9 mouse cellular contexts compared by ENCODE assay signal in genomic region chr6:29240806-29241205, GRCm38 (mm10). TPM values are rescaled to one million over a fixed set of nuclear protein-coding genes. Genes with fewer than 3 reads are reported as not detected.
DNase-seq lines count a peak whose midpoint lies in the region; ATAC-seq and TF ChIP-seq lines count a peak whose summit lies in the region.
"Had no signal": no experiment of that assay in that cellular context is flagged by ENCODE, and none has a peak within 500 bp of the region (broad histone marks: within the 10 kb centered on the region; RNA-seq: fewer than 3 reads in every experiment).

No protein-coding gene starts in this region.

- no peaks in the 10 kb centered on the region for H3K27me3 ChIP-seq in liver, postnatal 0 days (ENCODE audit: insufficient read depth, low read length)
- no peaks in the 10 kb centered on the region for H3K27me3 ChIP-seq in small intestine, adult 2 months (ENCODE audit: control insufficient read depth, insufficient read depth, low read length)

- peak; percentile 78 for TF ChIP-seq CTCF in liver, postnatal 0 days (IDR thresholded peaks at IDR 0.05; ENCODE audit: low read depth)
- peak; percentile 70; the same call in 1 of the 2 replicates for TF ChIP-seq CTCF in small intestine, adult 2 months (IDR thresholded peaks at IDR 0.05; ENCODE audit: extremely low read depth, insufficient read length, insufficient replicate concordance, low read depth, low read length)

- no peaks in the 10 kb centered on the region for H3K9me3 ChIP-seq in liver, postnatal 0 days (ENCODE audit: low read length)

- H3K27ac ChIP-seq in liver, postnatal 0 days (ENCODE audit: low read depth): no peak overlapping the region
- H3K27ac ChIP-seq in small intestine, adult 2 months (ENCODE audit: insufficient read depth, low read depth, low read length): no peak overlapping the region

- H3K4me3 ChIP-seq in liver, postnatal 0 days (ENCODE audit: low read depth, low read length): no peak overlapping the region
- H3K4me3 ChIP-seq in small intestine, adult 2 months (ENCODE audit: low read depth, low read length): no peak overlapping the region
- H3K4me3 ChIP-seq: myocyte had no signal

- no peak for TF ChIP-seq EP300 in liver, postnatal 0 days (IDR thresholded peaks at IDR 0.05; ENCODE audit: low read depth)

- H3K36me3 ChIP-seq in liver, postnatal 0 days (replicated peaks; ENCODE audit: insufficient read depth, low read length): no peaks in the 10 kb centered on the region
- H3K36me3 ChIP-seq in small intestine, adult 2 months (ENCODE audit: control insufficient read depth, insufficient read depth, low read length): no peaks in the 10 kb centered on the region

- ATAC-seq in hematopoietic stem cell, adult 5-6 weeks (replicated peaks in 1 of 2; ENCODE audit: insufficient read depth in 1 of 2, low FRiP score in 2 of 2, low TSS enrichment in 1 of 2, low read depth in 1 of 2, poor library complexity in 2 of 2, severe bottlenecking in 2 of 2): peak; percentile 56 to 63
- no peak for ATAC-seq in liver, postnatal 0 days

- peaks cover 7% of the 10 kb centered on the region for H3K4me1 ChIP-seq in liver, postnatal 0 days (ENCODE audit: insufficient read depth)
- no peaks in the 10 kb centered on the region for H3K4me1 ChIP-seq in small intestine, adult 2 months (ENCODE audit: control insufficient read depth, insufficient read depth, insufficient read length, low read length)

- 41% methylated on average over 2 of the region's 2 CpGs for WGBS in liver, postnatal 0 days (ENCODE audit: insufficient replicate concordance)
- WGBS in small intestine, adult 2 months: 39% methylated on average over 2 of the region's 2 CpGs

- peak; percentile 46 for DNase-seq in adrenal gland, adult 18-20 months (ENCODE audit: low spot score in 2 of 2)
- DNase-seq in adrenal gland, adult 8-10 months: no peak
- peak; percentile 13 for DNase-seq in right cerebral cortex, adult 18-20 months
- no peak for DNase-seq in right cerebral cortex, postnatal 25 days
- peak; percentile 61 for DNase-seq in cerebellum, adult 9-10 months
- DNase-seq in liver, postnatal 0 days: peak; percentile 61

- H3K9ac ChIP-seq in liver, postnatal 0 days (replicated peaks): no peak overlapping the region

- H3K4me2 ChIP-seq in liver, postnatal 0 days (ENCODE audit: low read depth, low read length): no peak overlapping the region

- no peak for TF ChIP-seq POLR2A in small intestine, adult 2 months (IDR thresholded peaks at IDR 0.05; ENCODE audit: low read depth, low read length)

RNA-seq across cellular contexts. Expression of gene Impdh1, which starts 24.6 kb away (rescaled TPM):
- 10 to 100 TPM; 49.6 to 63.7 TPM for total RNA-seq in adrenal gland, adult 18-20 months (2021)
- 10 to 100 TPM; 46.9 to 67.5 (median 53.0) TPM for total RNA-seq in adrenal gland, adult 8-10 months (2022)
- total RNA-seq in hematopoietic stem cell, adult 5-6 weeks (2017): 70.0 and 72.4 TPM in 2 replicates
- polyA plus RNA-seq in liver, postnatal 0 days (2015; fragmentation: Nextera tagmentation; extraction: Ambion mirVana): 7.3 and 7.7 TPM in 2 replicates
- 15.0 and 15.6 TPM in 2 replicates for polyA plus RNA-seq in small intestine, adult 2 months (2012; rRNA removed)

RNA-seq across cellular contexts. Expression of gene Hilpda, which starts 31.5 kb away (rescaled TPM):
- total RNA-seq in adrenal gland, adult 18-20 months (2021): 1 to 10 TPM; 3.9 to 6.7 TPM
- 1 to 10 TPM; 4.6 to 9.3 (median 7.7) TPM for total RNA-seq in adrenal gland, adult 8-10 months (2022)
- 26.3 and 27.7 TPM in 2 replicates for total RNA-seq in hematopoietic stem cell, adult 5-6 weeks (2017)
- polyA plus RNA-seq in liver, postnatal 0 days (2015; fragmentation: Nextera tagmentation; extraction: Ambion mirVana): 24.1 and 29.0 TPM in 2 replicates
- polyA plus RNA-seq in small intestine, adult 2 months (2012; rRNA removed): 5.5 and 5.8 TPM in 2 replicates

RNA-seq across cellular contexts. Expression of gene Fam71f2, which starts 38.6 kb away (rescaled TPM):
- not detected for total RNA-seq in adrenal gland, adult 18-20 months (2021)
- under 1 TPM in 1 of 4 experiments, not detected in 3; 0.23 TPM for total RNA-seq in adrenal gland, adult 8-10 months (2022)
- total RNA-seq in hematopoietic stem cell, adult 5-6 weeks (2017): 1.6 TPM in 1 of 2 replicates, not detected in the other
- 0.11 and 0.28 TPM in 2 replicates for polyA plus RNA-seq in liver, postnatal 0 days (2015; fragmentation: Nextera tagmentation; extraction: Ambion mirVana)
- 0.20 and 1.3 TPM in 2 replicates for polyA plus RNA-seq in small intestine, adult 2 months (2012; rRNA removed)

Comparison
In these comparisons a context has a peak if more than half of its experiments do, and no peak if none do; other contexts are left out.
1. DNase-seq: peak in adrenal gland, adult 18-20 months (2 of 2), right cerebral cortex, adult 18-20 months (single experiment), cerebellum, adult 9-10 months (single experiment) and liver, postnatal 0 days (single experiment); none in adrenal gland, adult 8-10 months (single experiment) and right cerebral cortex, postnatal 25 days (single experiment).